Mouse (Mus musculus): ENCODE measurements around the gene Cmc4.

The Cmc4 gene

DNA sequence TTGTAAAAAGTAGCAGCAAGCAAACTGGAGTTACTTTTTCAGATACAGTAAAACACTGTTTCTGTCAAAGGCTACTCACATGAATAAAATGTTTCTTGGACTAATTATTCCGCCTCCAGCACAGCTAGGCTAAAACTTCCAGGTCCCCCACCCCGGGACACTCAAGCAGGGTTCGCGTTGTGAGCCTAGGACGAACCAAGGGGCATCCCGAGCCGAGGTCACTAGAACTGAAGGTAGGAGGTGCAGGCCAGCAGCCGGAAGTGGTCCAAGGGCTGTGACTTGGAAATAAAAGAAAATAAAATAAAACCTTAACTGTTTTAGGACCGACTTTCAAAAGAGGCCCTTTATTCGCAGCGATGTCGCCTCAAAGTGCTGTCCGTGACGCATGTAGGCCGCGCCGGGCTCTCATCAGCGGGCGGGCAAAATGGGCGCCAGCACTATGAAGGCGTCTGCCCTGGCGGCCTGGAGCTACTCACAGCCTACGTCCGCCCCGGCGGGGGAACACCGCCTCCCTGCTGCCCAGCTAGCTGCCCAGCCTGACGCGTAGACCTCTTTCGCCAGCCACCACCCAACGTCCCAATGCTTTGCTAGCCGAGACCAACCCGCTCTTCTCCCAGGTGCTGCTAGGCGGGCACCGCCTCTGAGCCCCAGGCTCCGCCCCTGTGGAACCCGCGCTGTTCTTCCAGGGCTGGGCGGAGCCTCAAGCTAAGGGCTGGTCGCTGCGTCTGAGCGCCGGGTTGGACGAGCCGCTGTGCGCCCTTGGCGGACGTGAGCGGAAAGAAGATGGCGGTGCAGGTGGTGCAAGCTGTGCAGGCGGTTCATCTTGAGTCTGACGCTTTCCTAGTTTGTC, at the start of gene Cmc4, which contains the start of the genes Mtcp1 and Brcc3:
TSS of gene Cmc4 (minus strand) at position 649 of the 850 bp plus-strand sequence.
TSS of gene Mtcp1 (minus strand) at position 653 of the 850 bp plus-strand sequence.
TSS of gene Brcc3 (plus strand) at position 693 of the 850 bp plus-strand sequence.
- peak; percentile 88 for DNase-seq (ENCODE audit: low spot score)

DNA sequence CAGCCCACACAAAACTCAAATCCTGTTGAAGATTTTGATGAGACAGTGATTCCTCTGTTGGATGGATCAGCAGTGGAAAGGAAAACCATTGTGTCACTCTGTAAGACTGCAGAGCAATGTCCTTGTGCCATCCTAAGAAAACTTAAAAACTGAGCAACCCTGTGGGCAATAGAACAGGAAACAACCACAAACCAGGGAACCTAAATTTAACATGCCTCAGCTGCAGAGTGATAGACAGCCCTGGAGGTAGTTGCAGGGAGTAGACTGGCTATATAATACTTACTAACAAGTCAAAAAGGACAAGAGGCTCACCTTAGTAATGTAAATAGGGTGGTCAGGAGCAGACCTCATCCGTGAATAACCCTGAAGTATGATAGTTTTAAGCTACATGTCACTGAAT, 38.2 kb upstream of the Cmc4 start:
- DNase-seq (ENCODE audit: low spot score) = no peak

DNA sequence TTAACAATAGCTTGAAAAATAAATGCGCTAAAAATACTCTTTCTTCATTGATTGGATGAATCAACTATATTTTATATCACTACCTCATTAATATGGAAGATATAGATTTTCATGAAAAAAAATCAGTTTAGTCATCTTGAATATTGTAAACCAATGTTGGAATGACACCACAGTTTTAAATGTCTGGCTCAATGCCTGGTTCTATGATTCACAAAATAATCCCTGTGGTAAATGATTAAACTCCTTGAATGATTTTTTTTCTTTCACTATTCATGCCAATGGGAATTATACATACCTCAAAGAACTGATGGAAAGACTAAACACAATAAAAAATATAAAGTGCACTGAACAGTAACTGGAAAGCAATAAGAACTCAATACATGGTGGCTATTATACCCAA, 6.7 kb downstream of the Cmc4 start:
- no peak for DNase-seq (ENCODE audit: low spot score)

DNA sequence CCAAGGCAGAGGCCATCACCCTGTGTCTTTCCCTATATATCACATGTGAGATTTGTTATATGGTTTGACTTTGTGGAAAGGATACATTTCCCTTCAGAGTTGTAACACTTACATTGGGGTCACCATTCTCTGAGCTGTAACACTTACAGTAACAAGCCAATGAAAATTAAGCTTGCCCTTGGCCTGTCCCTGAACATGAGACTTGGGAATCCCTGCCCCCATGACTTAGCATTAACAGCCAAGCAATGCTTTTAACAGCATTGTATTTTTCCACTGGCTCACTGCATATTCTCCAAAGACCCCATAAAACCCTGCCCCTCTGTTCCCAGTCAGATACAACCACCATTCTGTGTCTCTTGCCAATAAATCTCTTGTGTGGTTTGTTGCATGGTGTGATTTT, 13.0 kb downstream of the Cmc4 start:
- no peak for DNase-seq (ENCODE audit: low spot score)

DNA sequence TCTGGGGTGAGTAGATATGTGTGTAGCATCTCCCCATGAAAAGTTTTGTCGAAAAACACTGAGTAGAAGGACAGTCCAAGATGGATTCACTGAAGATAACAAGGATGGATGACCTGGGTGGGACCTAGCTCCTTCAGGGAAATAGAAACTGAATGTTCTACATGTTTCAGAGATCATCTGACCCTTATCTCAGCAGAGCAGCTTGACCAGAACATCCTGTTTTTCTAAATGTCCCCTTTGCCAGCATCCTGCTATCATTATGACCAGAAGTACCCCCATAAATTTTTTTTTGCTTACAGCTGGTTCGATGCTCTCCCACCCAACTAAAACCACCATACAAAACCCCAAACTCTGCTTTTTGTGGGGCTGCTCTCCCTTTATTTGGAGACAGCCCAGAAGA, 13.7 kb downstream of the Cmc4 start:
- no peak for DNase-seq (ENCODE audit: low spot score)

DNA sequence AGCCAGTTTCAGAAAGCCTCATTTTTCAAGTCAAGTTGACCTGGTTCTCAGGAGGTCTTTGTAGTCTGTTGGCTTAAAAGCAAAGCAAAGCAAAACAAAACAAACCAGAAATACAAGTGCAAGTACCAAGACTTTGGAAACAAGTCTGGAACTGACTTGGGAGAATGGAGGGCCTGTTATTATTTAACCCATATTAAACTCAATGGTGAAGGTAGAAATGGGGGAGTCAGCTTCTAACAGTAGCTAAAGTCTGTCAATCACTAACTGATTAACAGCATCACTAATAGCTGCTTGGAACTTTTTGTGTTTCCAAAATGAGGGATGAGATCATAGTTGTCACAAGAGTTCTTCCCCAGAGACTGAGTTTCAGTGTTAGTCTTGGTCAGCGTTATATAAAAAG, 16.9 kb downstream of the Cmc4 start:
- DNase-seq (ENCODE audit: low spot score) = no peak

DNA sequence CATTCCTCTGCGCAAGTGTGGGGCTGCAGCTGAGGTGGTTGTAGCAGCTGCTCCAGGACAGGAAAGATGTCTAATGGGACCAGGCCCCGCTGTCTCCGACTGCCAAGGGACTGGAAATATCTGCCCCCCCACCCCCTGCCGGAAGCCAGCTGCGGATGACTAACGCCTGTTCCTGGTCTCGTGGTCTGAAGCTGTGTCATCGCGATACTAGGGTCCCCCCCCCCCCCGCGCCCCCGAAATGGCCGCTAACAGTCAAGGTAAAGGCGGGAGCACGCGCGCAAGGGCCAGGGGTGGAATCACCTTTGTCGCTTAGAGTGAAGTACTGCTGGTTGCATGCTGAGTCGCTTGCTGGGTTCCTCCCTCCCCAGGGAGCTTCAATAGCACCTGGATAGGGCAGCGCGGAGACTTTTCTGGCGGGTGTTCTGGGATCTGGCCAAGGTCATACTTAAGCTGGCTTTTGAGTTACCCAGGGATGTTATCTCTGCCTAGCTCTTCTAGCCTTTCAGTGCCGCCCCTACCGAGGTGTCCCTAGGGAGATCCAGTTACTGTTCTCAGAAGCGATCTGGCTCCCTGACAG, 34.1 kb downstream of the Cmc4 start, which contains the start of the genes Fundc2 and F8:
TSS of gene Fundc2 (plus strand) at position 205 of the 577 bp plus-strand sequence.
TSS of gene F8 (minus strand) at position 421 of the 577 bp plus-strand sequence.
- DNase-seq (ENCODE audit: low spot score) = peak; percentile 81

DNA sequence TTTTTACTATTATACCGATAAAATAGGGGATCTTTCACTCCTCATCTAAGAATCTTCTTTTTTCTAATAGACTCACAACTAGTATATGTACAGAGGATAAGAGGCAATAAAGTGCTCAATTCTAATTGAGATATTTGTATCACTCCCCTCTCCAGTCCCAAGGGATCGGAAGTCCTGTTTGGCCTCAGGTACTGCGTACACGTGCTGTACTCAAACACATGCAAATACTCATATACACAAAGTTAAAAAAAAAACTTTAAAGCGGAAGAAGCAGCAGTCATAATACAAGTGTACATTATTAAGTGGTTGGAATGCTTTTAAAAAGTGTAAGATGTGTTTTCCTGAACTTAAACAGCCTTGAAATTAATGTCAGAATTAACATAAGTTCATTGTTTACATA, 34.7 kb downstream of the Cmc4 start:
- DNase-seq (ENCODE audit: low spot score) = no peak

DNA sequence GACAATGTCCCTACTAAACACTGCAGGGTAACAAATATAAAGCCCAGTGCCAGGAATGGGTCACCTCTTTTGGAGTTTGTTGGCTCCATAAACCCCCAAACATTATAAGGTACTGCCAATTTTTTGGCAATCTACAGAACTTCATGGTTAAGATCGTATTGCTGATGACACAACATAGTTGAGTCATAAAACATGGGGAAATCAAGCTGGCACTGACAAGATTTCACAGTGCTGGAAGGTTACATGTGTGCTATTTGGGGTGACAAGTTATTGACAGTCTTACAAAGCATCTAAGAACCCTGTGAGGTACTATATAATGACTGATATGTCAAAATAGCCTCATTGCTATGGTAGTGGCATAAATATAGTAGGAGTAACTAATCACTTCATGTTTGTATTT, 35.2 kb downstream of the Cmc4 start:
- no peak for DNase-seq (ENCODE audit: low spot score)

DNA sequence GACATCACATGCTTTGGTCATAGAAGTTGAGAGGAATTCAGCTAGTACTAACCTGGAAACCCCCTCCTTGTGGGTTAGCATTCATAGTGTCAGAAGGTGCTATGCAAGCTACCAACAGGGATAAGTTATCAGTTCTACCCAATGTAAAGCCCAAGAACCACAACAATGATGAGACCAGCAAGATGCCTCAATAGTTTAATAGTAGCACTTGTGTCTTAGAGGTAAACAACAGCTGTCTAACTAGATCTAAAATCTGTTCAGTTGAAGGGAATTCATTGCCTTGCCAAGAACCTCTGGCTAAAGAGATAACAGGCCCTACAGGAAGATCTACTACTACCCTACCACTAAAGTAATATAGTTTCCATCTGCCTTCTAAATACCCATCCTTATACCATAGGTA, 39.6 kb downstream of the Cmc4 start:
- no peak for DNase-seq (ENCODE audit: low spot score)

DNA sequence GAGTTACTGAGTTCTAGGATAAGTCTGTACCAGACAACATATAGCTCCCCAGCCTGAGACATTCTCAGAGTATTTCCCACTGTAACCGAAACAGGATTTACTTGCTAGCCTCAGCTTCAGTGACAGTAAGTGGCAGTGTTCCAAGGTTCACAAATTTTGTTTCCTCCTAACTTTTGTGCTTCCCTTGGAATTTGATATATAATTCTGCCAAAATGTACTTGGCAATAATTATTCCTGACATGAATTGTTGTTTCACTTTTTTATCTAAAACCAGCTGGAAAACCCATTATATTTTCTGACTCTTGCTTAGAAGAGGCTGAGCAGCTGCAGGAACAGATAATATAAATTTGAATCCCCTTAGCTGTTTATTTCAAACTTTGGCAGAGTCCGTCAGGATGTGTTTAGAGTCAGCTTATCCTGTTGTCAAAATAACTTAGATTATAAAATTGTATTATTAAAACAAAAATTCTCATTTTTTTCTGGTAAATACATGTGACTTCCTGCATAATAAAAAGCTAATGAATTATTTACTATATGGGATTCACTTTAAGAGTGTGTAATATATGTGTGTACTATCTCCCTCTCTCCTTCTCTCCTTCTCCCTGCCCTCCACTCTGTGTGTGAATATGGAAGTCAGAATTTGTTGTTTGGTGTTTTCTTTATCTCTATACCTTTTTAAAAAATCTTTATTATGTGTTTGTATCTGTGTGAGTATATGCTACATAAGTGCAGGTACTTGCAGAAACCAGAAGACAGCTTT, 43.5 kb downstream of the Cmc4 start:
- DNase-seq (ENCODE audit: low spot score) = no peak

DNA sequence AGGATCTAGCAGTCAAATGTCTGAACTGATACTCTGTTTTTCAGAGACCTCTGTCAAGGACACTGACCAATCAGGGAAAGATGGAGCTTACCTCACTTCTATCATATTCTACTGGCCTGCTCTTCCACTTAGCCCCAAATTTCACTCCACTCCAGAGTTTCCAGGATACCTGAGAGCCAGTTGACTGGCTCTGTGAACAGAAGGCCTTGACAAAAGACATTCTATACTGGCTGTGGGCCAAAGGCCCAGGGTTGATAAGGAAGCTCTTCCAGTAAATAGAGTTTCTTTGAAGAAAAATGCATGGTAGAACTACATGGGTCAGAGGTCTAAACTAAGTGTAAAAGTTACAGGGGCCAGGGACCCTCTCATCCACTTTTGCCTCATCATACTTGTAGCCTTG, 46.2 kb downstream of the Cmc4 start:
- peak; percentile 24 for DNase-seq (ENCODE audit: low spot score)
